Mouse (Mus musculus) cerebellum, adult (tissue): ENCODE data around the gene Hells.

Source experiments
- ATAC-seq: cut with Nextera tagmentation; 2 replicates; pipeline ENCODE4 v1.9.2; 2017; ENCODE audit warnings: mild to moderate bottlenecking, moderate library complexity, mixed read lengths; ENCODE audit not compliant: insufficient number of reproducible peaks, low FRiP score, low TSS enrichment

Hells gene

DNA sequence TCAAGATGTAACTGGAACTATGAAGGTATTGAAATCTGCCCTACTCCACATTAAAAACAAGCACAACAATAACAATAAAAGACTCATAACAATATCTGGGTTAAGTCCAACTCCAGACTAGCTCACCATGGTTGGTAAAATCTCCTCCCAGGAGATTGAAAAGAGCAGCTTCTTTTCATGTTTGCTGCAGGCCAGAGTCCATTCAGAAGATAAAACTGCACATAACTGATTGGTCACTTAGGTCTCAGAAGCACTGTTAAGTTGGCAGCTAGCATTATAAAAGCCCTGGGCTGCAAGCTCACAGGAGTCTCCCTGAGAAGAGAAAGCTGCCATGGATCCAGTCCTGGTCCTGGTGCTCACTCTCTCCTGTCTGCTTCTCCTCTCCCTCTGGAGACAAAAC is 76.0 kb downstream of the Hells start, which contains the start of gene Cyp2c55:
Gene Cyp2c55 (plus strand): TSS at position 305 of the 400 bp plus-strand sequence.
- ATAC-seq, result no peak
